Mouse (Mus musculus): Measurements from ENCODE around the gene Zfp213. TPM values are rescaled to one million over a fixed set of nuclear protein-coding genes. Genes with fewer than 3 reads are reported as not detected.
"Not testable (repeated sequence)": the region's sequence is repeated elsewhere in the genome, so short reads cannot be mapped to it uniquely, and the experiment has no call there.

Zfp213 gene
- polyA plus RNA-seq, 1 experiment from 2014 or later = 22.5 TPM

GRCm38 (mm10) chr17:23598582-23599552 is 34.8 kb upstream of the Zfp213 start, which contains the start of gene Zfp13:
Zfp13 (minus strand) TSS chr17:23599487.
- Histone ChIP-seq H3K27me3 (no peaks in the 10 kb centered on the region), H3K36me3 (no peaks in the 10 kb centered on the region), H3K4me1 (peaks cover 28% of the 10 kb centered on the region), H3K4me3 (peak within 1 kb of the TSS; percentile 47), H3K27ac (peak within 1 kb of the TSS; percentile 95), H3K9ac (peak within 1 kb of the TSS; percentile 74), H3K4me2 (peak within 1 kb of the TSS; percentile 78), H3K9me3 (no peaks in the 10 kb centered on the region)
- ATAC-seq (ENCODE audit: insufficient number of reproducible peaks, insufficient read depth, low FRiP score, low TSS enrichment, low read depth) = peak; percentile 93
- 5% methylated on average over 31 of the region's 31 CpGs for WGBS

- not testable (repeated sequence) for H3K27me3 ChIP-seq; H3K4me2 ChIP-seq; H3K36me3 ChIP-seq; H3K9ac ChIP-seq; ATAC-seq (ENCODE audit: insufficient number of reproducible peaks, insufficient read depth, low FRiP score, low TSS enrichment, low read depth); H3K4me3 ChIP-seq; H3K9me3 ChIP-seq; H3K27ac ChIP-seq
- peaks cover 18% of the 10 kb centered on the region; the same call in 1 of the 2 replicates for H3K4me1 ChIP-seq
- WGBS = 73% methylated on average over 4 of the region's 4 CpGs
Observed at GRCm38 (mm10) chr17:23595139-23595538, 31.1 kb upstream of the Zfp213 start.

GRCm38 (mm10) chr17:23592926-23593300 is 28.9 kb upstream of the Zfp213 start:
- Histone ChIP-seq H3K36me3 (no peaks in the 10 kb centered on the region), H3K4me1 (0 out of 2 replicates have a peak, but pooled peaks cover 8% of the 10 kb centered on the region), H3K4me2 (peak overlapping the region; percentile 72), H3K27me3 (no peaks in the 10 kb centered on the region), H3K27ac (peak overlapping the region; percentile 86), H3K9ac (peak overlapping the region; percentile 77), H3K9me3 (no peaks in the 10 kb centered on the region), H3K4me3 (peak overlapping the region; percentile 54)
- ATAC-seq (ENCODE audit: insufficient number of reproducible peaks, insufficient read depth, low FRiP score, low TSS enrichment, low read depth) = peak; percentile 60
- WGBS = 12% methylated on average over 13 of the region's 13 CpGs

- H3K9ac ChIP-seq = peak overlapping the region; percentile 77
- H3K4me2 ChIP-seq = peak overlapping the region; percentile 72
- peak overlapping the region; percentile 86 for H3K27ac ChIP-seq
- H3K27me3 ChIP-seq = no peaks in the 10 kb centered on the region
- peak overlapping the region; percentile 54 for H3K4me3 ChIP-seq
- 0 out of 2 replicates have a peak, but pooled peaks cover 8% of the 10 kb centered on the region for H3K4me1 ChIP-seq
- ATAC-seq (ENCODE audit: insufficient number of reproducible peaks, insufficient read depth, low FRiP score, low TSS enrichment, low read depth) = peak; percentile 99
- 7% methylated on average over 34 of the region's 34 CpGs for WGBS
- H3K36me3 ChIP-seq = no peaks in the 10 kb centered on the region
- H3K9me3 ChIP-seq = no peaks in the 10 kb centered on the region
Observed at GRCm38 (mm10) chr17:23592208-23592925, 28.3 kb upstream of the Zfp213 start.

- 53% methylated on average over 2 of the region's 2 CpGs for WGBS
Observed at GRCm38 (mm10) chr17:23587253-23587652, 23.2 kb upstream of the Zfp213 start.

GRCm38 (mm10) chr17:23585721-23586491 is 21.9 kb upstream of the Zfp213 start:
- Histone ChIP-seq H3K4me2 (peak overlapping the region; percentile 91), H3K4me1 (peaks cover 22% of the 10 kb centered on the region), H3K27me3 (no peaks in the 10 kb centered on the region), H3K9me3 (no peaks in the 10 kb centered on the region), H3K4me3 (peak overlapping the region; percentile 78), H3K27ac (no peak overlapping the region; the same call in 1 of the 2 replicates), H3K9ac (peak overlapping the region; percentile 91), H3K36me3 (peaks cover 21% of the 10 kb centered on the region)
- under 1% methylated on average over 22 of the region's 22 CpGs for WGBS
- peak; percentile 59; the same call in 1 of the 2 replicates for ATAC-seq (ENCODE audit: insufficient number of reproducible peaks, insufficient read depth, low FRiP score, low TSS enrichment, low read depth)

More at GRCm38 (mm10) chr17:23587253-23587652, 23.2 kb upstream of the Zfp213 start:
- Histone ChIP-seq H3K4me3 (no peak overlapping the region), H3K27me3 (no peaks in the 10 kb centered on the region), H3K9ac (no peak overlapping the region), H3K4me2 (no peak overlapping the region), H3K9me3 (no peaks in the 10 kb centered on the region), H3K27ac (no peak overlapping the region), H3K4me1 (peaks cover 25% of the 10 kb centered on the region), H3K36me3 (peaks cover 15% of the 10 kb centered on the region)
- no peak for ATAC-seq (ENCODE audit: insufficient number of reproducible peaks, insufficient read depth, low FRiP score, low TSS enrichment, low read depth)

GRCm38 (mm10) chr17:23584786-23585185 is 20.7 kb upstream of the Zfp213 start:
- Histone ChIP-seq H3K36me3 (peaks cover 32% of the 10 kb centered on the region), H3K4me1 (peaks cover 22% of the 10 kb centered on the region), H3K9me3 (no peaks in the 10 kb centered on the region), H3K27ac (no peak overlapping the region), H3K4me2 (peak overlapping the region; percentile 91), H3K27me3 (no peaks in the 10 kb centered on the region), H3K9ac (peak overlapping the region; percentile 91; the same call in 1 of the 2 replicates), H3K4me3 (peak overlapping the region; percentile 78)
- WGBS = 87% methylated on average over 8 of the region's 8 CpGs
- no peak for ATAC-seq (ENCODE audit: insufficient number of reproducible peaks, insufficient read depth, low FRiP score, low TSS enrichment, low read depth)

- no peak overlapping the region for H3K4me3 ChIP-seq
- H3K9me3 ChIP-seq = peaks cover 13% of the 10 kb centered on the region
- no peak overlapping the region for H3K4me2 ChIP-seq
- no peak overlapping the region for H3K9ac ChIP-seq
- no peak for ATAC-seq (ENCODE audit: insufficient number of reproducible peaks, insufficient read depth, low FRiP score, low TSS enrichment, low read depth)
- H3K36me3 ChIP-seq = peaks cover 83% of the 10 kb centered on the region
- H3K4me1 ChIP-seq = no peaks in the 10 kb centered on the region
- H3K27me3 ChIP-seq = no peaks in the 10 kb centered on the region
- WGBS = 94% methylated on average over 38 of the region's 38 CpGs
- no peak overlapping the region for H3K27ac ChIP-seq
Observed at GRCm38 (mm10) chr17:23575951-23576552, 12.0 kb upstream of the Zfp213 start.

- H3K4me2 ChIP-seq = no peak overlapping the region
- no peaks in the 10 kb centered on the region for H3K4me1 ChIP-seq
- no peak overlapping the region for H3K27ac ChIP-seq
- peaks cover 13% of the 10 kb centered on the region for H3K9me3 ChIP-seq
- no peak for ATAC-seq (ENCODE audit: insufficient number of reproducible peaks, insufficient read depth, low FRiP score, low TSS enrichment, low read depth)
- no peak overlapping the region for H3K9ac ChIP-seq
- H3K4me3 ChIP-seq = no peak overlapping the region
- WGBS = 92% methylated on average over 8 of the region's 8 CpGs
- H3K27me3 ChIP-seq = no peaks in the 10 kb centered on the region
- H3K36me3 ChIP-seq = peaks cover 64% of the 10 kb centered on the region
Observed at GRCm38 (mm10) chr17:23574130-23574529, 10.1 kb upstream of the Zfp213 start.

- Histone ChIP-seq H3K36me3 (peaks cover 46% of the 10 kb centered on the region), H3K9ac (no peak overlapping the region), H3K4me2 (no peak overlapping the region), H3K4me1 (no peaks in the 10 kb centered on the region), H3K4me3 (no peak overlapping the region), H3K27me3 (no peaks in the 10 kb centered on the region), H3K27ac (no peak overlapping the region), H3K9me3 (peaks cover 13% of the 10 kb centered on the region)
- ATAC-seq (ENCODE audit: insufficient number of reproducible peaks, insufficient read depth, low FRiP score, low TSS enrichment, low read depth) = no peak
- 79% methylated on average over 6 of the region's 6 CpGs for WGBS
Observed at GRCm38 (mm10) chr17:23572059-23572458, 8.0 kb upstream of the Zfp213 start.
